Comparison of ENCODE assay signal across 11 mouse cellular contexts in the genomic region with DNA sequence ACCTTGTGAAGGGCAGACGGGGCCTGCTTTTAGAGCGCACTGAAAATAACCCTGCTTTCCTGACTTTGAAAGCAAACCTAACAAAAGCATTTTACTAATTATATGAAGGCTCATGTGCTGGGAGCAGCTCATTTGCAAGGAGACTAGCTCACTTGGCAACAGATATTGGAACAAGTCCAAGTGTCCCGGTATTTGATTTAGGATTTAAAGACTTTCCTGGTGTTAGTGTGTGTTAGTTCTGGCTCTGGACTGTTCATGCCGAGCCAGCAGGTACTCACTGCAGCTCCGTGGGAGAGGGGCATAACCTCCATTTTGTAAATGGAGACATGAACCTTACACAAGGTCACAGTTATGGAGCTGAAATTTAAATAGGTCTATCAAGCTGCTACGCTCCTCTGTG. TPM values are rescaled to one million over a fixed set of nuclear protein-coding genes. Genes with fewer than 3 reads are reported as not detected.
DNase-seq lines count a peak whose midpoint lies in the region; ATAC-seq and TF ChIP-seq lines count a peak whose summit lies in the region.
"Had no signal": no experiment of that assay in that cellular context is flagged by ENCODE, and none has a peak within 500 bp of the region (broad histone marks: within the 10 kb centered on the region; RNA-seq: fewer than 3 reads in every experiment).

No protein-coding gene starts in this region.

- H3K4me3 ChIP-seq in hindbrain, embryonic 16.5 days (ENCODE audit: low read length) = no peak overlapping the region
- H3K4me3 ChIP-seq in stomach, embryonic 16.5 days (replicated peaks; ENCODE audit: low read length) = no peak overlapping the region
- no peak overlapping the region for H3K4me3 ChIP-seq in intestine, postnatal 0 days (ENCODE audit: low read depth, low read length)
- H3K4me3 ChIP-seq: intestine, embryonic 15.5 days had no signal

- H3K4me2 ChIP-seq in hindbrain, embryonic 16.5 days (ENCODE audit: low read length) = no peak overlapping the region
- no peak overlapping the region for H3K4me2 ChIP-seq in stomach, embryonic 16.5 days (ENCODE audit: low read depth, low read length)
- H3K4me2 ChIP-seq in intestine, postnatal 0 days (replicated peaks; ENCODE audit: low read depth) = no peak overlapping the region
- H3K4me2 ChIP-seq: intestine, embryonic 15.5 days had no signal

- DNase-seq in kidney, adult 11 months = peak; percentile 64
- no peak for DNase-seq in kidney, postnatal 4 days
- DNase-seq in ovary, postnatal 14 days (ENCODE audit: low spot score) = peak; percentile 20
- DNase-seq in ovary, postnatal 10 days (ENCODE audit: low spot score) = no peak
- no peak for DNase-seq in heart, postnatal 25 days (ENCODE audit: low spot score)
- DNase-seq: lung, postnatal 4 days; thymus, postnatal 36 days had no signal

- TF ChIP-seq CTCF in intestine, postnatal 0 days (IDR thresholded peaks at IDR 0.05; ENCODE audit: low read depth) = no peak

- no peaks in the 10 kb centered on the region for H3K36me3 ChIP-seq in hindbrain, embryonic 16.5 days (ENCODE audit: control insufficient read depth, insufficient read depth, low read length)
- H3K36me3 ChIP-seq in stomach, embryonic 16.5 days (ENCODE audit: control insufficient read depth, insufficient read depth, low read length) = no peaks in the 10 kb centered on the region
- H3K36me3 ChIP-seq in intestine, postnatal 0 days (ENCODE audit: control insufficient read depth, insufficient read depth) = peaks cover 14% of the 10 kb centered on the region
- H3K36me3 ChIP-seq: intestine, embryonic 15.5 days had no signal

- intact Hi-C loops in heart, postnatal 25 days (cut with DNase I) = no loop called here

- H3K27me3 ChIP-seq in hindbrain, embryonic 16.5 days (replicated peaks; ENCODE audit: control insufficient read depth, insufficient read depth, low read length) = no peaks in the 10 kb centered on the region
- H3K27me3 ChIP-seq in stomach, embryonic 16.5 days (ENCODE audit: control insufficient read depth, insufficient read depth, low read length) = no peaks in the 10 kb centered on the region
- H3K27me3 ChIP-seq in intestine, postnatal 0 days (replicated peaks; ENCODE audit: control insufficient read depth, insufficient read depth, low read length) = no peaks in the 10 kb centered on the region
- H3K27me3 ChIP-seq: intestine, embryonic 15.5 days had no signal

- H3K9me3 ChIP-seq in hindbrain, embryonic 16.5 days (ENCODE audit: control insufficient read depth, low read length) = no peaks in the 10 kb centered on the region
- H3K9me3 ChIP-seq in stomach, embryonic 16.5 days (replicated peaks; ENCODE audit: control insufficient read depth, low read length) = no peaks in the 10 kb centered on the region
- no peaks in the 10 kb centered on the region for H3K9me3 ChIP-seq in intestine, postnatal 0 days (ENCODE audit: control insufficient read depth)
- H3K9me3 ChIP-seq: intestine, embryonic 15.5 days had no signal

- 0 out of 2 replicates have a peak, but pooled peaks have one; percentile 37 for ATAC-seq in hindbrain, embryonic 16.5 days
- 0 out of 2 replicates have a peak, but pooled peaks have one; percentile 40 for ATAC-seq in stomach, embryonic 16.5 days (ENCODE audit: insufficient read depth, low FRiP score)
- ATAC-seq in intestine, postnatal 0 days = no peak
- ATAC-seq: intestine, embryonic 15.5 days had no signal

- peaks cover 10% of the 10 kb centered on the region for H3K4me1 ChIP-seq in hindbrain, embryonic 16.5 days (ENCODE audit: control insufficient read depth, insufficient read depth, low read depth, low read length)
- peaks cover 7% of the 10 kb centered on the region; the same call in 1 of the 2 replicates for H3K4me1 ChIP-seq in stomach, embryonic 16.5 days (ENCODE audit: control insufficient read depth, insufficient read depth, low read length)
- no peaks in the 10 kb centered on the region for H3K4me1 ChIP-seq in intestine, postnatal 0 days (replicated peaks; ENCODE audit: control insufficient read depth, insufficient read depth, low read length)
- H3K4me1 ChIP-seq: intestine, embryonic 15.5 days had no signal

- H3K9ac ChIP-seq in hindbrain, embryonic 16.5 days (ENCODE audit: low read depth, low read length) = no peak overlapping the region
- no peak overlapping the region for H3K9ac ChIP-seq in stomach, embryonic 16.5 days (ENCODE audit: low read length)
- H3K9ac ChIP-seq in intestine, postnatal 0 days (ENCODE audit: low read depth, low read length) = no peak overlapping the region
- H3K9ac ChIP-seq: intestine, embryonic 15.5 days had no signal

- 33% methylated on average over 6 of the region's 6 CpGs for WGBS in hindbrain, embryonic 16.5 days
- 40% methylated on average over 6 of the region's 6 CpGs for WGBS in stomach, embryonic 16.5 days
- 56% methylated on average over 6 of the region's 6 CpGs for WGBS in intestine, postnatal 0 days

- peak overlapping the region; percentile 35 for H3K27ac ChIP-seq in hindbrain, embryonic 16.5 days (ENCODE audit: low read depth, low read length)
- H3K27ac ChIP-seq in stomach, embryonic 16.5 days (ENCODE audit: low read length) = no peak overlapping the region
- H3K27ac ChIP-seq in intestine, postnatal 0 days (ENCODE audit: low read depth, low read length) = no peak overlapping the region
- H3K27ac ChIP-seq: intestine, embryonic 15.5 days had no signal

RNA-seq across cellular contexts. Expression of a gene that starts 52.9 kb away (rescaled TPM):
- polyA plus RNA-seq in hindbrain, embryonic 16.5 days (2015; fragmentation: Nextera tagmentation; extraction: Ambion mirVana) = 7.6 and 9.3 TPM in 2 replicates
- 5.9 and 6.5 TPM in 2 replicates for polyA plus RNA-seq in stomach, embryonic 16.5 days (2015; fragmentation: Nextera tagmentation; extraction: Ambion mirVana)
- polyA plus RNA-seq in intestine, postnatal 0 days (2015; fragmentation: Nextera tagmentation; extraction: Ambion mirVana) = 1.3 and 1.4 TPM in 2 replicates
- 1 to 10 TPM; 6.3 to 7.4 TPM for total RNA-seq in heart, postnatal 25 days (2021)

Comparison
In these comparisons a context has a peak if more than half of its experiments do, and no peak if none do; other contexts are left out.
1. DNase-seq: peak in kidney, adult 11 months (single experiment) and ovary, postnatal 14 days (single experiment); none in kidney, postnatal 4 days (0 of 2), ovary, postnatal 10 days (single experiment) and heart, postnatal 25 days (single experiment).